Mouse (Mus musculus) C3H10T1/2 (cell line): ENCODE measurements around the gene Mtg1. TPM values are rescaled to one million over a fixed set of nuclear protein-coding genes. Genes with fewer than 3 reads are reported as not detected.

Experiments used
- polyA plus RNA-seq, 2 experiments: library from polyadenylated mRNA; unstranded; fragments of >200 nt; fragmentation: generic; extraction: Trizol; gene quantifications; one replicate each; pipeline ENCODE4 v1.2.1; 2012; ENCODE audit warnings: missing spikeins in 2 of 2

Gene Mtg1
- polyA plus RNA-seq: 10 to 100 TPM in 1 of 2 experiments, 1 to 10 TPM in 1; 9.2 to 11.8 TPM

GRCm38 (mm10) chr7:140137135-140138020 is at the start of gene Mtg1:
Mtg1 (plus strand) TSS chr7:140137564.

GRCm38 (mm10) chr7:140092924-140093528 is 44.3 kb upstream of the Mtg1 start, which contains the start of gene Prap1:
Prap1 (plus strand) TSS chr7:140093395.

GRCm38 (mm10) chr7:140101993-140102860 is 35.1 kb upstream of the Mtg1 start, which contains the start of gene Fuom:
Fuom (minus strand) TSS chr7:140102441.

GRCm38 (mm10) chr7:140115583-140116328 is 21.6 kb upstream of the Mtg1 start, which contains the start of gene Paox:
Paox (plus strand) TSS chr7:140115799.

GRCm38 (mm10) chr7:140116329-140117054 is 20.9 kb upstream of the Mtg1 start, which contains the start of gene Echs1:
Echs1 (minus strand) TSS chr7:140116476.

GRCm38 (mm10) chr7:140154218-140154927 is 17.0 kb downstream of the Mtg1 start, which contains the start of gene Sprn:
Sprn (minus strand) TSS chr7:140154877.

GRCm38 (mm10) chr7:140164664-140165063 is 27.3 kb downstream of the Mtg1 start, which contains the start of gene Olfr522:
Olfr522 (minus strand) TSS chr7:140164764.

GRCm38 (mm10) chr7:140172936-140173335 is 35.6 kb downstream of the Mtg1 start, which contains the start of gene Olfr523:
Olfr523 (plus strand) TSS chr7:140173217.

Other genes with a start within 250 kb of the Mtg1 start
- under 1 TPM in 1 of 2 experiments, not detected in 1; 0.11 TPM for gene Kndc1, start 242.9 kb upstream of the Mtg1 start, polyA plus RNA-seq
- not detected for gene Utf1, start 193.8 kb upstream of the Mtg1 start, polyA plus RNA-seq
- gene 6430531B16Rik, start 158.8 kb upstream of the Mtg1 start, polyA plus RNA-seq: under 1 TPM; 0.02 to 0.17 TPM
- gene Adam8, start 145.0 kb upstream of the Mtg1 start, polyA plus RNA-seq: 1 to 10 TPM in 1 of 2 experiments, under 1 TPM in 1; 0.67 to 1.6 TPM
- gene Zfp511, start 101.2 kb upstream of the Mtg1 start, polyA plus RNA-seq: 10 to 100 TPM; 29.3 to 41.1 TPM
- gene Tubgcp2, start 100.9 kb upstream of the Mtg1 start, polyA plus RNA-seq: 10 to 100 TPM; 21.3 to 28.3 TPM
- gene Msx3, start 88.5 kb upstream of the Mtg1 start, polyA plus RNA-seq: not detected
- not detected for gene Caly, start 55.0 kb upstream of the Mtg1 start, polyA plus RNA-seq
- not detected for gene Prap1, start 44.2 kb upstream of the Mtg1 start, polyA plus RNA-seq
- 1 to 10 TPM in 1 of 2 experiments, under 1 TPM in 1; 0.11 to 1.5 TPM for gene Fuom, start 35.1 kb upstream of the Mtg1 start, polyA plus RNA-seq
- 10 to 100 TPM; 12.0 to 15.9 TPM for gene Paox, start 21.8 kb upstream of the Mtg1 start, polyA plus RNA-seq
- 10 to 100 TPM; 29.4 to 89.8 TPM for gene Echs1, start 21.1 kb upstream of the Mtg1 start, polyA plus RNA-seq
- not detected for gene Sprn, start 17.3 kb downstream of the Mtg1 start, polyA plus RNA-seq
- not detected for gene Olfr522, start 27.2 kb downstream of the Mtg1 start, polyA plus RNA-seq
- not detected for gene Olfr523, start 35.7 kb downstream of the Mtg1 start, polyA plus RNA-seq
- not detected for gene Olfr524, start 68.4 kb downstream of the Mtg1 start, polyA plus RNA-seq
- gene Cd163l1, start 80.7 kb downstream of the Mtg1 start, polyA plus RNA-seq: not detected
- gene 5830411N06Rik, start 109.7 kb downstream of the Mtg1 start, polyA plus RNA-seq: not detected
- not detected for gene Olfr525, start 183.3 kb downstream of the Mtg1 start, polyA plus RNA-seq
- not detected for gene Olfr527, start 196.5 kb downstream of the Mtg1 start, polyA plus RNA-seq
- gene Olfr60, start 224.1 kb downstream of the Mtg1 start, polyA plus RNA-seq: not detected
- not detected for gene Olfr530, start 238.8 kb downstream of the Mtg1 start, polyA plus RNA-seq